Mouse (Mus musculus): ENCODE measurements around the gene Lypd6. TPM values are rescaled to one million over a fixed set of nuclear protein-coding genes. Genes with fewer than 3 reads are reported as not detected.

Gene Lypd6
- total RNA-seq, 2 experiments from 2014 or later: 8.2 TPM

DNA sequence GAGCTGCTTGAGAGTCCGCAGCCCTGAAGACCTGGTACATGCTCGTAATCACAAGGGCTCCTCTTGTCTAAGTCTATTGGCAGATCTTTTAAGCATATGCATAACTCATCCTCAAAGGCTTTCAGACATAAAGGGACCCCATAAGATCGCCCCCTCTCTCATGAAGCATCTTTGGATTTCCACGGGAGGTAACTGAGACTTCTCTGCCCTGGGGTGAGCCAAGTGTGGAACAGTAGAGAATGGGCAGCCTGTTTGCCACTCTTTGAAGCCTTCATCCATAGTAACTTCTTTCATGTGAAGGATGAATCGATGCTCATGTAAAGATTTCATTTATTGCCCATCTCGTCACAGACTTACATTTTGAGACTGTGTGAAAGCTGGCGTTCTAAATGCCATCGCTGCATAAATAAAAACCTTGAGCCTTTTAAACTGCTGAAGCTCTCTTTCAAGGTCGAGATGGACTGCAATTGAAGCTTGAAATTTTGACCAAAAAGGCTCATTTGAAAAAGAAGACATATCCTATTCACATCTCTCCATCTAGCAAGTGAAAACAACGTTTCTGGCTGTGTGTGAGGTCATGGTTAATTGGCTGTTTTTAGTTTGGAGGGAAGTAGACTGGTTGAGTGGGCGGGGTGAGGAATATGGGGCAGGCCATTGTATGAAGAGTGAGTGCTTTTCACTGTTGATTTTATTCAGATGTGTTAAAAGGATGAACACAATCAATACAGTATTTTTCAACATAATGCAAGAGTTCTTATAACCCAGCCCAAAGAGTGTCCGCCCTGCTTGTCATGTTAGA is 107.7 kb downstream of the Lypd6 start:
- no peak for DNase-seq

DNA sequence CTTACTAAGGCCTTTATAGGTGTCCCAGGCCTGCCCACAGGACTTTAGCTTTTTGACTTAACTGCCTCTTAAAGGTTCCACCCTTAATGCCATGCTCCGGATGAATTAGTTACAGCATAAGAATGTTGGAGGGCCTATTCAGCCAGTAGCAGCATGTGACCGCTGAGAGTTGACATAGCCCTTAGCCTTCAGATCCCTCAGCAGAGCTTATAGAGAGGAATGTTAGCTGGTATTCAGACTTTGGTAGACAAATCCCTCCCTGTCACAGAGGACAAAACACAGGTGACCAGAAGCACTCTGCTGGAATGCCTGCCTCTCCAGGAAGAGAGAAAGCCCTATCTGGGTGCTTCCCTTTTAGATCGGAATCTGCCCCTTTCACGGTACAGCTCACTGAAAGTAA is 109.5 kb downstream of the Lypd6 start:
- DNase-seq: no peak

DNA sequence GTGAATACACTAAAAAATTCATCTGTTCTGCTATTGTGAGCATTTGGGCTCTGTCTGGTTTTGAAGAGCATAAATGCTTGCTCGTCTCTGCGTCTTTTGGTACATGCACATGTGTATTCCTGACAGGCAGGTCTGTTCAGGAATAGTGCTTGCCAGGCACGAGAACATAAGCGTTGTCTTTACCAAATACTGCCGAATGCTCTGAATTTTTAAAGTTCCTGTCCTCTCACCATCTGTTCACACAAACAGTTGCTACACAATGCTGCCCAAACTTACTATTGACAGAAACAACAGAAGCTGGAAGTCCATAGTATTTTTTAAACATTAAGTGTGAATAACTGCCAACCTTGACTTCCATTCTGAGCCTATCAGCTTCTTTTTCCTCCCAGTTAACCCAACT is 112.9 kb downstream of the Lypd6 start:
- no peak for DNase-seq

DNA sequence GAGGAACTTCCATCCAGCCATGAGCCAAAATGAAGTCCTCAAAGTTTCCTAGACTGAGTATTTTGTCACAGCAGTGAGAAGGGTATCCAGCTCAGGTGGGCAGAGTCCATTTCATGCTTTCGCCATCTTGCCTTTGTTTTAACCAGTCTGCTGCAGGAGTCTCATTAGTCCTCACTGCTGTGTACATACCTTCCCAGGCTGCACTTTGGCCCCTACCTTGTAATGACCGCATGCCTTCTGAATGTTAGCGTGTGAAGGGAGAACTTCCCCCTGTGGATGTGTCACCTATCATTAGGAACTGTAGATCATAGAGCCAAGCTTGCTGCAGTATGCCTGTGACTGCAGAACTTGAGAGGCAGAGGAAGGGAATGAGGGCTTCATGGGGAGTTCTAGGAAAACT is 114.2 kb downstream of the Lypd6 start:
- no peak for DNase-seq

DNA sequence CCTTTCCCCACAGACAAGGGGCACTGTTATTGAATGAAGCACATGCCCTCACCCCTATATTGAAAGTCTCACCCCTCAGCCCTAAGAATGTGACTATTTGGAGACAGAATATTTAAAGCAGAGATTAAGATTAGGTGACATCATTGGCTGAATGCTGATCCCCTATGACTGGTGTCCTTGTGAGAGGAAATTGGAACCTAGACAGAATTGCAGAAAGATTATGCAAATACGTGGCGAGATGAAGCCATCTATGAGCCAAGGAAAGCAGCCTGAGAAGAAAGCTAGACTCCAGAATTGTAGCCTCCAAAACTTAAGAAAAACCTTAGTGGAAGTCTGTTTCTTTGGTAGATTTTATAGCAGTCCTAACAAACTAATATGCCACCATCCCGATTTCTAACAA is 115.1 kb downstream of the Lypd6 start:
- DNase-seq: no peak

DNA sequence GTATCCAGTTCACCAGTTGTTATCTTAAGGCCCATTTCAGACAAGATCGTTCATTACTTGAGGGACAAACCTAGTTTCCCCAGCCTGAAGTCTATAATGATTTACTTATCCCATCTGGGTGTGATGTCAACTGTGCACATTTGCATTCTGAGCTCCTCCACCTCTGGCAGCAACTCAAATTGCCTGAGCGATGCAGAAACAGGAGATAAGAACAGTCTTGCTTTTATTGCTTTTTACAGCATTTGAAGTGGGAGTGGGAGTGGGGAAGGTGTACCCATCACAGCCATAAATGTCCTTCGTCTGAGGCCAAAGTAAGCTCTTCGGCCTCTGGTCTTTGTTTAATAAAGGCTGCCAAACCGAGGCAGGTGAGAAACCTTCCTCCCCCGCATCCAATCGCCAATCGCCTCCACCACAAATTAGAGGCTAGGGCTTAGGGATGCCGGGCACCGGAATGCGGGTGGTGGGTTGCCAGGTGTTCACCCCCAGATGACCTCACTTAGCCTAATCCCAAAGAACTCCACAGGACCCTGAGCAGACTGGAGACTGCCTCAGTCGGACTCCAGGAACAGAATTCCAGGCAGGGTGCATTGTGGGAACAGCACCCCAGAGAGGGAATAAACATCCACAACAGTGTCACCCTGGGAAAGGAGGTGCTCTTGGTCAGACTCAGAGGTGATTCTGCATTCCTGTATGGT is 120.6 kb downstream of the Lypd6 start:
- DNase-seq: no peak

DNA sequence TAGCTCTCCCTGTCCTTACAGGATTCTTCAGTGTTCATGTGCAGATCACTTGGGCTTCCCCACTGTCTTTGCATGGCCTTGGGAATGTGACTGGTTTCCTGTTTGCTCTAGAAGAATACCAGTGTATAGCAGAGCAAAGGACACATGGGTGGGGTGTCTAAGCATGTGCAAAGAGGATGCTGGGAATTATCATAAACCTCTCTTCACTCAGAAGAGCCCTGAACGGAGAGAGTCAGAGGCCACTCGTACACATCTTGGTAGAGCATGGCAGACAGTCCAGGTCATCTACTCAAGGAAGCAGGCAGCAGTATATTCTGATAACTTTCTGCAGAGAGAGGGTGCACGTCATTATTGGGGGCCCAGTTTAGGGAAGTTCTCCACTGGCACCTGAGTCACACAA is 122.6 kb downstream of the Lypd6 start:
- no peak for DNase-seq

DNA sequence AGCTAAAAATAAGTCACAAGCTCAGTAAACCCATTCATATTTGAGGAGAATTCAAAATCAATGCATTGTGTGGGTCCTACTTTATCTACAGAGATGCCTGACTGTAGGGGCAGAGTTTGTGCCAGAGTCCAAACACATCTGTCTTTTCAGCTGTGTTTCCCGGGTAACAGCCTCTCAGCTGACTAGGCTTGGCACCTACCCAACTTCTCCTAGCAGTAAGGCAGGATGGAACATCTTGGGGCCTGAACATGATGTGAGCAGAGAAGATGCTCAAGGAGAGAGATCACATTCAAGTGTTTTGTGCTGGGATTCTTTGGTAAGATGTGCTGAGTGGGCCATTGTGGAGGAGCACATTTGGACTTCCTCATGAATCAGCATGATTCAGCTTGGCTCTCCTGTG is 130.5 kb downstream of the Lypd6 start:
- DNase-seq: peak; percentile 10

DNA sequence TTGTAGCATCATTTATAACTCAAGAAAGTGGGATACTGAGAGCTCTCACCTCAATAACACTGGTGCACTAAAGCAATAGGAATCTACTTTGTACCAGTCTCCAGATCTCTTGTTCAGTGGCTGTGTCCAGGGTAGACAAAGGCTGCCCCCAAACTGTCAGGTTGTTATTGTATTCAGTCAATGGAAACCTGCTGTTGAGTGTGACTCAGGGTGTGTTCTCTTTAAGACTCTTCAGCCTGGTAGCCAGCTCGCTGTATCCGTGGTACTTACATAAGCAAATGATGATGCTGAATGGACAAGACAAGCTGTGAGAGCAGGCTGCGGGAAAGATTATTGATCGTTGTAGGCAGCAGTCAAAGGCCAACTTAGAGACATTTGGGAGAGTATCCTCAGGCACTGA is 131.6 kb downstream of the Lypd6 start:
- DNase-seq: no peak

DNA sequence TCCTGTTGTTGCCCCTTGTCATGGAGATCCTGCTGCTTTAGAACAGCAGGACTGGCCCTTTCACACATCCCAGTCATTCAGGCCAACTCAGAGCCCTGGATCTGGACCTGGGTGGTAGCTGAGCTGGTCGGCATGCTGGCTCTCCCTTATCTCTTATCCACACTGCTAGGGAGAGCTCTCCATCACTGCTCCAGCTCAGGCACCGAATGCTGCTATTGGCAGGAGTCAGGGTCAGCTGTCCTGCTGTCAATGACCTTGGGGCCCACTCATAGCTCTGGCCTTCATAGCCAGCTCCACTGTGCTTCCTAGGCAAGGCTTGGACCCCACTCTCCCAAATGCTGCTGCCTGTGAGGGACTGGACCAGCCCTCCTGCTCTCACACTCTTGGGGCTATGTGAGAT is 134.3 kb downstream of the Lypd6 start:
- DNase-seq: peak; percentile 34

DNA sequence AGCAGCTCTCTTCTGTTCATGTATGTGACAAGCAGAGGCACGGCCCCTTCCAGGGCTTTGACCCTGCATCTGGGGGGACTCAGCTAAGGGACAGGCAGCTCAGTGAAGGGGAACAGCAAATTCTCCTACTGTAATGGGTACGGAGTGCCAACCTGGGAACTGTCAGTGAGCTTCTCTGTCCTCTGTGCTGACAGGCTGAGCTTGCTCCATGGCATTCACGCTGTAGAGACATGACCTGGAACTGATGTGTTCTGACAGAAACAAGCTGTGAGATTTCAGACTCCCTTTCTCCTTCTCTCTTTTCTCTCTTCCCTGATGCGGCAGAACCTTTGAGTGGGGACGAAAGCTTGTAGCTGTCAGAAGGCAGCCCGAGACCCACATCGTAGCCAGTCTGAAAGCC is 154.3 kb downstream of the Lypd6 start:
- no peak for DNase-seq

DNA sequence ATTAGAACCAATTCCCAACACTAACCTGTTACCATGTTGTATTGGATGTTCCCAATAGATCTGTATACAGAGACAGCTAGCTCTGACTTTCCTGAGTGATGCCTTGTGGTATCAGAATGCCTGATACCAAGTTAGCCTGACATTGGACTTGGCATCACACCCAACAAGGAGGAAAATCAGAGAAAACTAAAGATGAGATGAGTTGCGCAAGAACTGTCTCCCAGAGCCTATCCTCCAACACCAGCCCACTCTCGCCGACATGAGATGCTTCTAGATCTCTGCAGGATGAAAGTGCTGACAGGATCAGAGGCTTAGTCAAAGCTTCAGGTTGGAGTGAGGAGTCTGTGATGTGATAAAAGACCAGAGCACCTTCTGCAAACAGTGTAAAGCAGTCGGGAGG is 158.8 kb downstream of the Lypd6 start:
- no peak for DNase-seq

DNA sequence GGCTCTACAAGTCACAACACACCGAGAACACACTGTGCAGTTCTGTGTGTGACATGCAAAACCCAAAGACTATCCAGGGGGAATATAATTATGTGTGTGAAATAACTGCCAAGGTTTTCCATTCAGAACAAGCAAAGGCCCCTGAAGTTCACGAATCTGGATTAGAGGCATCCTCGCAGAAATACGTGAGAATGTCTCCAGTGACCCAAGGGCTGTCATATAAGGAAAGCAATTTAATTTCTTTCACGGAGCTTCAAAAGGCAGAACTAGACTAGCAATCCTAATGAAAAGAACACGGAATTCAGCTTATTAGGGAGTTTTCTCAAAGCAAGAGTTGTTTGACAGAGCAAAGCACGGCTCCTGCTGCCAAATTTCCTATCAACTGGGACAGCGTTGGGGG is 167.3 kb downstream of the Lypd6 start:
- DNase-seq: no peak

Other genes with a start within 250 kb of the Lypd6 start
- 100 to 1,000 TPM; 121 to 128 TPM for gene Mmadhc, start 230.4 kb downstream of the Lypd6 start, total RNA-seq (2021)